Mouse (Mus musculus) testis, adult 2 months (tissue): ENCODE measurements at regions not wholly inside any gene's neighbourhood (a gene's known extent, or its start where the extent isn't known, plus 50 kb on each side); places are given as distances from the start of the nearest gene placed in this dataset.

Experiments used
- CTCF ChIP-seq: fragments of 200-500 bp; IDR thresholded peaks from 2 replicates; pipeline ENCODE4 v1.5.1; 2012; ENCODE audit warnings: low read depth, mild to moderate bottlenecking, inconsistent platforms, low read length, moderate library complexity; ENCODE audit not compliant: control insufficient read depth, insufficient read depth, insufficient replicate concordance
- POLR2A ChIP-seq: fragments of 200-500 bp; IDR thresholded peaks from 2 replicates; pipeline ENCODE4 v1.6.1; 2012; ENCODE audit warnings: low read depth, mild to moderate bottlenecking, inconsistent platforms, low read length, moderate library complexity; ENCODE audit not compliant: control insufficient read depth

- TF ChIP-seq CTCF = no peak
- TF ChIP-seq POLR2A = no peak
Measured at GRCm38 (mm10) chr2:74981856-74982255, 156.3 kb downstream of the Mtx2 start.
